Mouse (Mus musculus) bone marrow macrophage, adult 2 months (primary cell): ENCODE measurements around the gene Bag2.

Experiments
- CTCF ChIP-seq: IDR thresholded peaks from 2 replicates; pipeline ENCODE4 v1.5.1; 2012; ENCODE audit warnings: low read depth, mild to moderate bottlenecking, low read length, moderate library complexity
- POLR2A ChIP-seq: IDR thresholded peaks from 2 replicates; pipeline ENCODE4 v1.6.1; 2012; ENCODE audit warnings: mild to moderate bottlenecking, low read depth, low read length, borderline replicate concordance

DNA sequence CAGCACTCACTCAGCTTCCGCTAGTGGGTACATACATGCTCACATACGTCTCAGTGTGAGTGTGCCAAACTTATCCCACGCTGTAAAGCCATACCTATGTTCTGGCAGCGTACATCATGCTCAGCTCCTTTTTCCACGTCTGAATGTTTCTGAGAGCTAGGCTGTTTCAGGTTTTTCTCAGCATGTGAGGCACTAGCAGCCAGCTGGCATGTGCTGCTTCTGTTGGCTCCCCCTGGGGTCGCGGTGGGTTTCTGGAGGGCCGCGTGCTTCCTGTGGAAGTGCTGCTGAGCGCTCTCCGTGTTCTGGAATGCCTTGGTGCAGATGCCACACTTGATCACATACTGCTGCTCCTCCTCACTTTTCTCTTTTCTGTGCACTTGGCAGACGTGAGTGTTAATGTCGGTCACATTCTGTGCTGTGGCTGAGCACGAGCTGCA is 18.6 kb upstream of the Bag2 start:
- TF ChIP-seq CTCF = no peak
- TF ChIP-seq POLR2A = no peak
